Mouse (Mus musculus) heart, adult 18-20 months (tissue): ENCODE data around the gene Gnao1. TPM values are rescaled to one million over a fixed set of nuclear protein-coding genes. Genes with fewer than 3 reads are reported as not detected.

Experiments used
- DNase-seq, 2 experiments: peaks; one replicate each; pipeline ENCODE4 v3.0.0; 2021 to 2022; ENCODE audit warnings: mixed read lengths in 1 of 2
- total RNA-seq, 2 experiments: library from RNA; stranded (reverse); gene quantifications; 2 replicates each; pipeline ENCODE4 v1.2.3; 2021

The Gnao1 gene
- total RNA-seq, 2 experiments from 2014 or later, result 20.7 to 21.7 TPM

GRCm38 (mm10) chr8:93945781-93946180 is 136.0 kb downstream of the Gnao1 start:
- no peak for DNase-seq

- DNase-seq, result no peak
These were observed 136.6 kb downstream of the Gnao1 start for GRCm38 (mm10) chr8:93946397-93946796.

GRCm38 (mm10) chr8:93950133-93950532 is 140.4 kb downstream of the Gnao1 start:
- no peak for DNase-seq

GRCm38 (mm10) chr8:93952511-93952910 is 142.7 kb downstream of the Gnao1 start:
- no peak for DNase-seq

- DNase-seq, result peak; percentile 38 to 42
These were observed 148.6 kb downstream of the Gnao1 start for GRCm38 (mm10) chr8:93958402-93958801.

GRCm38 (mm10) chr8:93960909-93961308 is 151.1 kb downstream of the Gnao1 start:
- DNase-seq, result no peak

- no peak for DNase-seq
These were observed 158.5 kb downstream of the Gnao1 start for GRCm38 (mm10) chr8:93968293-93968692.

GRCm38 (mm10) chr8:93969626-93970340 is 160.0 kb downstream of the Gnao1 start:
- no peak for DNase-seq

- no peak for DNase-seq
These were observed 161.7 kb downstream of the Gnao1 start for GRCm38 (mm10) chr8:93971451-93971850.

- DNase-seq, result no peak
These were observed 162.4 kb downstream of the Gnao1 start for GRCm38 (mm10) chr8:93972211-93972610.

- no peak for DNase-seq
These were observed 163.4 kb downstream of the Gnao1 start for GRCm38 (mm10) chr8:93972971-93973734.

- DNase-seq, result no peak
These were observed 164.1 kb downstream of the Gnao1 start for GRCm38 (mm10) chr8:93973831-93974375.

GRCm38 (mm10) chr8:93974602-93975186 is 164.9 kb downstream of the Gnao1 start:
- no peak for DNase-seq

- no peak for DNase-seq
These were observed 165.6 kb downstream of the Gnao1 start for GRCm38 (mm10) chr8:93975358-93975757.

GRCm38 (mm10) chr8:93976446-93977211 is 166.9 kb downstream of the Gnao1 start:
- DNase-seq, result peak in 1 of 2 experiments; percentile 26

GRCm38 (mm10) chr8:93980141-93980540 is 170.4 kb downstream of the Gnao1 start:
- DNase-seq, result no peak

- DNase-seq, result no peak
These were observed 172.0 kb downstream of the Gnao1 start for GRCm38 (mm10) chr8:93981679-93982215.

- no peak for DNase-seq
These were observed 174.1 kb downstream of the Gnao1 start for GRCm38 (mm10) chr8:93983827-93984226.

GRCm38 (mm10) chr8:93984731-93985130 is 175.0 kb downstream of the Gnao1 start:
- DNase-seq, result no peak

- no peak for DNase-seq
These were observed 180.0 kb downstream of the Gnao1 start for GRCm38 (mm10) chr8:93989739-93990138.

GRCm38 (mm10) chr8:93998961-93999360 is 189.2 kb downstream of the Gnao1 start:
- no peak for DNase-seq

- no peak for DNase-seq
These were observed 194.4 kb downstream of the Gnao1 start for GRCm38 (mm10) chr8:94004139-94004538.
